16 mouse cellular contexts compared by ENCODE assay signal in the genomic region with DNA sequence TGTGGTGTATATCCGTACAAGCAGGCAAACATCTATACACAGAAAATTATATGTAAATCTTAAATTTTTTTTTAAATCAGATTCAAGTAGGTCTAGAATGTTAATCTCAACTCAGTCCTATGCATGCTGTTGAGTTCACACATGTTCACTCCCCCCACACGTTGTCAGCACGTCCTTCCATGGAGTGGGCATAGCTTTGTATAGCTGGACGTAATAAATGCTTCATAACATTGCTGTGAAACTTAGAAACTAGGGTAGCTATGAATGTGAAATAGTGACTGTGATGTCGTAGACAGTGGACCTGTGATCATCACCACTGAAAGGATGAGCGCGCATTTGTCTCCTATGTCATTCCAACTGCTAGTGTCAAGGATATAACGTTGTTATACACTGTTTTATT.
"Had no signal": no experiment of that assay in that cellular context is flagged by ENCODE, and none has a peak within 500 bp of the region (broad histone marks: within the 10 kb centered on the region; RNA-seq: fewer than 3 reads in every experiment).

No protein-coding gene starts in this region.

- H3K9me3 ChIP-seq: neural tube, embryonic 13.5 days; neural tube, embryonic 15.5 days; stomach, embryonic 15.5 days had no signal

- H3K4me3 ChIP-seq: neural tube, embryonic 13.5 days; neural tube, embryonic 15.5 days; stomach, embryonic 15.5 days had no signal

- H3K4me2 ChIP-seq: neural tube, embryonic 13.5 days; neural tube, embryonic 15.5 days; stomach, embryonic 15.5 days had no signal

- DNase-seq: retina, postnatal 1 day; right cerebral cortex, adult 18-20 months; right cerebral cortex, postnatal 14 days; right cerebral cortex, postnatal 25 days; right cerebral cortex, postnatal 4 days; spleen, adult 18-20 months; thymus, adult 18-20 months; thymus, adult 2 months; thymus, postnatal 14 days; thymus, postnatal 25 days; thymus, postnatal 36 days; thymus, postnatal 4 days had no signal

- H3K4me1 ChIP-seq: stomach, embryonic 15.5 days had no signal

- H3K9ac ChIP-seq: neural tube, embryonic 13.5 days; neural tube, embryonic 15.5 days; stomach, embryonic 15.5 days had no signal

- H3K36me3 ChIP-seq: neural tube, embryonic 13.5 days; neural tube, embryonic 15.5 days; stomach, embryonic 15.5 days had no signal

- H3K27ac ChIP-seq: neural tube, embryonic 13.5 days; neural tube, embryonic 15.5 days; stomach, embryonic 15.5 days; stomach, postnatal 0 days had no signal

- H3K27me3 ChIP-seq: neural tube, embryonic 13.5 days; neural tube, embryonic 15.5 days; stomach, embryonic 15.5 days had no signal
